Mouse (Mus musculus) cortical plate, adult 2 months (tissue): ENCODE results near the gene Sgip1.

Experiments
- CTCF ChIP-seq: fragments of 200-500 bp; IDR thresholded peaks from 2 replicates; pipeline ENCODE4 v1.5.1; 2011; ENCODE audit warnings: mild to moderate bottlenecking, control low read depth, low read length; ENCODE audit not compliant: insufficient read depth; ENCODE audit errors: extremely low read depth
- POLR2A ChIP-seq: fragments of 200-500 bp; IDR thresholded peaks from 2 replicates; pipeline ENCODE4 v1.6.1; 2011; ENCODE audit warnings: mild to moderate bottlenecking, low read length, control low read depth; ENCODE audit not compliant: insufficient read depth; ENCODE audit errors: extremely low read depth

- TF ChIP-seq POLR2A, result no peak
- TF ChIP-seq CTCF, result no peak
Measured at GRCm38 (mm10) chr4:103013490-103013889, 272.4 kb downstream of the Sgip1 start.
